Mouse (Mus musculus) forebrain, embryonic 11.5 days (tissue): ENCODE measurements around the gene Il3ra. TPM values are rescaled to one million over a fixed set of nuclear protein-coding genes. Genes with fewer than 3 reads are reported as not detected.

Experiments used
- ATAC-seq: fragments of 200-750 bp; cut with Nextera tagmentation; replicated peaks from 2 replicates; pipeline ENCODE4 v1.8.0; 2017; ENCODE audit warnings: moderate TSS enrichment; ENCODE audit not compliant: low FRiP score
- DNase-seq: peaks from one replicate; pipeline ENCODE4 v3.0.0-alpha.2; 2017; ENCODE audit warnings: low spot score
- H3K27ac ChIP-seq: fragments of 300-500 bp; sonication (generic); 2 replicates; pipeline ENCODE4 v1.5.1; 2014; ENCODE audit warnings: low read depth, low read length
- H3K27me3 ChIP-seq: fragments of 300-500 bp; sonication (generic); 2 replicates; pipeline ENCODE4 v1.6.1; 2014; ENCODE audit warnings: mild to moderate bottlenecking, low read length, mixed read lengths; ENCODE audit not compliant: control insufficient read depth, insufficient read depth
- H3K36me3 ChIP-seq: fragments of 300-500 bp; sonication (generic); 2 replicates; pipeline ENCODE4 v1.6.1; 2014; ENCODE audit warnings: mild to moderate bottlenecking, low read length, moderate library complexity, mixed read lengths; ENCODE audit not compliant: control insufficient read depth, insufficient read depth
- H3K4me1 ChIP-seq: fragments of 300-500 bp; sonication (generic); replicated peaks from 2 replicates; pipeline ENCODE4 v1.6.1; 2014; ENCODE audit warnings: low read length, mixed read lengths; ENCODE audit not compliant: control insufficient read depth, insufficient read depth
- H3K4me2 ChIP-seq: fragments of 300-500 bp; sonication (generic); 2 replicates; pipeline ENCODE4 v1.6.1; 2014; ENCODE audit warnings: low read depth, mild to moderate bottlenecking, low read length, moderate library complexity, mixed read lengths; ENCODE audit not compliant: severe bottlenecking
- H3K4me3 ChIP-seq: fragments of 300-500 bp; sonication (generic); 2 replicates; pipeline ENCODE4 v1.5.1; 2014; ENCODE audit warnings: low read depth, low read length
- H3K9ac ChIP-seq: fragments of 300-500 bp; sonication (generic); 2 replicates; pipeline ENCODE4 v1.6.1; 2014; ENCODE audit warnings: low read length
- H3K9me3 ChIP-seq: fragments of 300-500 bp; sonication (generic); 2 replicates; pipeline ENCODE4 v1.6.1; 2016; ENCODE audit warnings: low read length, mixed read lengths; ENCODE audit not compliant: control insufficient read depth
- WGBS: fragments of 180-500 bp; shearing (Covaris S2); extraction: QIAGEN DNeasy Blood & Tissue Kit; methylation state at CpG from one replicate; pipeline ENCODE4 v1.1.7; 2014; 5-methylcytosine and 5-hydroxymethylcytosine counted together
- polyA plus RNA-seq: library from polyadenylated mRNA; unstranded; fragments of >200 nt; fragmentation: Nextera tagmentation; extraction: Ambion mirVana; gene quantifications from 2 replicates; pipeline ENCODE4 v1.2.1, GENCODE M21; 2014

Il3ra gene
- polyA plus RNA-seq, 1 experiment from 2014 or later, result 1.8 TPM

DNA sequence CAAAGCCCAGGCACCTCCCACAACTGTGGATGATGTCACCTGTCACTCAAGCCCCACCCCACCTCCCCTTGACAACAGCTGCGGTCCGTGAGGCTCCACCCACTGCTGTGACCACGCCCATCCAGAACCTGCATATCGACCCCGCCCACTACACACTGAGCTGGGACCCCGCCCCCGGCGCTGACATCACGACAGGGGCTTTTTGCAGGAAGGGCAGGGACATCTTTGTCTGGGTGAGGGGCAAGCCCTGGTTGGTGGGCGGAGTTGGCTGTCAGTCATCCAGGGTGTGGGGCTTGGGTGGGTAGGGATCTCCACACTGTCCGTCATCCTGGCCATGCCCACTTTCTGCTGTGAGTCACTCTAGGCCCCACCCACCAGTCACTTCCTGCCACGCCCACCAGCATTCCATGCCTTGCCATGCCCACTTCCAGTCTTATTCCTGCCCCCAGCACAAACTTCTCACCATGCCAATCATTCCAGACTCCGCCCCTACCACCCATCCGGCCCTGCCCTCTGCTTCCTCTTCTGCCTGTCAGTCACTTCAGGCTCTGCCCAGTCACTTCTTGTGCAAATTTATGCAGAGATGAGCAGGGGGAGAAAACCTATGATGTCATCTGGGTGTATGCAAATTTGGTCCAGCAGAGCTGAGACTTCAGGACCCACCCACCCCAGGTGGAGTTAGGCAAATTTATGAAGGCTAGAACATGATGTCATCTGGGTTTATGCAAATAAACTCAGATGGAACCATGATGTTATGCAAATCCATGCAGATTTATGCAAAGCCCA, 2.0 kb downstream of the Il3ra start:
- H3K36me3 ChIP-seq, result peaks cover 2% of the 10 kb centered on the region; the same call in 1 of the 2 replicates
- 94% methylated on average over 14 of the region's 14 CpGs for WGBS
- H3K9me3 ChIP-seq, result peaks cover 32% of the 10 kb centered on the region
- no peak overlapping the region for H3K4me2 ChIP-seq
- H3K4me1 ChIP-seq, result no peaks in the 10 kb centered on the region
- peak; percentile 57 for DNase-seq
- no peak overlapping the region for H3K27ac ChIP-seq
- H3K9ac ChIP-seq, result no peak overlapping the region
- ATAC-seq, result peak; percentile 0; the same call in 1 of the 2 replicates
- H3K27me3 ChIP-seq, result no peaks in the 10 kb centered on the region
- H3K4me3 ChIP-seq, result no peak overlapping the region

DNA sequence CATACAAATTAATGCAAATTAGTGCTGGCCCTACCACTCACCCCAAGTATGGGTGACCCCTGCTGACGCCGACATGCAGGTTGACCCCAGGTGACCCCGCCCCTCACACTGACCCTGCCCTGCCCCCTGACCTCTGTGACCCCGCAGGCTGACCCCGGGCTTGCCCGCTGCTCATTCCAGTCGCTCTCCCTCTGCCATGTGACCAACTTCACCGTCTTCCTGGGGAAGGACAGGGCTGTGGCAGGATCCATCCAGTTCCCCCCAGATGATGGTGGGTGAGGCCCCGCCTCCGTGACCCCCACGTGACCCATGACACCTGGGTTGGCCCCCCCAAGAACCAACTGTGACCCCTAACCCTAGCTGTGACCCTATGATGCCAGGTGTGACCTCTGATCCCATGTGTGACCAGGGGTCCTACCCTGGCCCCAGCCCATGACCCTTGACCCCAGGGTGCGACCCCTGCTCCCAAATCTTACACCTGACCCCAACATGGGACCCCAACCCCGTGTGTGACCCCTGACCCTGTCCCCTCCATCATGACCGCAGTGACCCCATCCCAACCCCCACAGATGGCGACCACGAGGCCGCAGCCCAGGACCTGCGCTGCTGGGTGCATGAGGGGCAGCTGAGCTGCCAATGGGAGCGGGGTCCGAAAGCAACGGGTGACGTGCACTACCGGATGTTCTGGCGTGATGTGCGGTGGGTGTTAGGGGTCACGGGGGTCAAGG, 2.8 kb downstream of the Il3ra start:
- Histone ChIP-seq H3K36me3 (peaks cover 2% of the 10 kb centered on the region; the same call in 1 of the 2 replicates), H3K9ac (no peak overlapping the region), H3K27ac (no peak overlapping the region), H3K4me1 (no peaks in the 10 kb centered on the region), H3K4me3 (no peak overlapping the region), H3K27me3 (no peaks in the 10 kb centered on the region), H3K4me2 (no peak overlapping the region), H3K9me3 (peaks cover 33% of the 10 kb centered on the region)
- WGBS, result 95% methylated on average over 26 of the region's 26 CpGs
- DNase-seq (peak; percentile 67), ATAC-seq (no peak)

DNA sequence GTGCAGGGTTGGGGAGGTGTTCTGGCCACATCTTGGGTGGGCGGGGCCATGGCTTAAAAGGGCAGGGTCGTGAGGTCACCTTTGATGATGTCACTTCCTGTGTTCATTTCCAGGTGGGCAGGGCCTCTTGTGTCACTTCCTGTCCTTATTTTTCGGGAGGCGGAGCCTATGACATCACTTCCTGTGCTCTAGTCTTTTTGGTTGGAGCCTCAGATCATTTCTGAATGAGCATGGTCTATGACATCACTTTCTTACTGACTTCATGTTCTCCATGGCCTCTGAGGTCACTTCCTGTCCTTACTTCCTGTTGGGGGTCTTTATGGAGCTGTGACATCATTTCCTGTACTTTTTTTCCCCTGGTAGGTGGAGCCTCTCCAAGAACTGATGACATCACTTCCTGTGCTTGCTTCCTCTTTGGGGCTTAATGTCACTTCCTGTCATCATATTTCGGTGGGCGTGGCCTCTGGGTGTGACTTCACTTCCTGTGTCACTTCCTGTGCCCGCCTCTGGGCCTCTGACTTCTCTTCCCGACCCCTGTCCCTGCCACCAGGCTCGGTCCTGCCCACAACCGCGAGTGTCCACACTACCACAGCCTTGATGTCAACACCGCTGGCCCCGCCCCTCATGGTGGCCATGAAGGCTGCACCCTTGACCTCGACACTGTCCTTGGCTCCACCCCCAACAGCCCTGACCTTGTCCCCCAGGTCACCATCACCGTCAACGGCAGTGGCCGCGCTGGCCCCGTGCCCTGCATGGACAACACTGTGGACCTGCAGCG, 3.6 kb downstream of the Il3ra start:
- peaks cover 36% of the 10 kb centered on the region for H3K9me3 ChIP-seq
- no peak overlapping the region for H3K4me2 ChIP-seq
- H3K36me3 ChIP-seq, result peaks cover 2% of the 10 kb centered on the region; the same call in 1 of the 2 replicates
- WGBS, result 96% methylated on average over 20 of the region's 20 CpGs
- H3K27me3 ChIP-seq, result no peaks in the 10 kb centered on the region
- peak; percentile 62 for DNase-seq
- ATAC-seq, result no peak
- H3K4me1 ChIP-seq, result no peaks in the 10 kb centered on the region
- H3K9ac ChIP-seq, result no peak overlapping the region
- no peak overlapping the region for H3K27ac ChIP-seq
- no peak overlapping the region for H3K4me3 ChIP-seq

DNA sequence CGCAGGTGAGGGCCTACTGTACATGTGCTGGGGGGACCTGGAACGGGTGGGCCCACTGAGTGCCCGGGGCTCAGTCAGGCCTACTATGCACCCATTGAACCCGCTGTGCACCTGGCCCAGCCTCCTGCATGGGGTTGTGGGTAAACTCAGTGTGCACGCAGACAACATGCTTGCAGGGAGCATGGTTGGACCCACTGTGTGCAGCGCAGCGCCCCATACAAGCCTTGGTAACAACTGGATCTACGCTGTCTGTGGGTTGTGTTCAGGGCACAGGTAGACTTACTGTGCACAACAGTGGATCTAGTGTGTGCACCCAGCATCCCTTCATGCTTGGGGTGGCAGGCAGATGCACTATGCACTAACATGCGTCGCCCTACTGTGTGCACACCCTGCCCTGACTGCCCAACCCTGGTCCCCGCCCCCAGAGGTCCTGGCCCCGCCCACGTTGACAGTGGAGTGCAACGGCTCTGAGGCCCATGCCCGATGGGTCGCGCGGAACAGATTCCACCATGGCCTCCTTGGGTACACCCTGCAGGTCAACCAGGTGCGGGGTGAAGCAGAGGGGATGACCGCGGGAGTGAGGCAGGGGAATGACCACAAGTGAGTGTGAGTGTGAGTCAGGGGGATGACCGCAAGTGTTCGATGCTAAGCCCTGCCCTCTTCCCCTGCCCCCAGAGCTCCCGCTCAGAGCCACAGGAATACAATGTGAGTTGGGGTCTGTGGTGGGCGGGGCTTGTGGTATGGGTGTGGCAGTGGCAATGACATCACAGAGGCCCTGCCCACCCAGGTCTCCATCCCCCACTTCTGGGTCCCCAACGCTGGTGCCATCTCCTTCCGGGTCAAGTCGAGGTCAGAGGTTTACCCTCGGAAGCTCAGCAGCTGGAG, 4.4 kb downstream of the Il3ra start:
- ATAC-seq, result no peak
- peaks cover 2% of the 10 kb centered on the region; the same call in 1 of the 2 replicates for H3K36me3 ChIP-seq
- WGBS, result 95% methylated on average over 29 of the region's 29 CpGs
- peak; percentile 56 for DNase-seq
- no peaks in the 10 kb centered on the region for H3K27me3 ChIP-seq
- no peak overlapping the region for H3K4me3 ChIP-seq
- no peak overlapping the region for H3K27ac ChIP-seq
- peaks cover 36% of the 10 kb centered on the region for H3K9me3 ChIP-seq
- H3K9ac ChIP-seq, result no peak overlapping the region
- H3K4me1 ChIP-seq, result no peaks in the 10 kb centered on the region
- H3K4me2 ChIP-seq, result no peak overlapping the region

DNA sequence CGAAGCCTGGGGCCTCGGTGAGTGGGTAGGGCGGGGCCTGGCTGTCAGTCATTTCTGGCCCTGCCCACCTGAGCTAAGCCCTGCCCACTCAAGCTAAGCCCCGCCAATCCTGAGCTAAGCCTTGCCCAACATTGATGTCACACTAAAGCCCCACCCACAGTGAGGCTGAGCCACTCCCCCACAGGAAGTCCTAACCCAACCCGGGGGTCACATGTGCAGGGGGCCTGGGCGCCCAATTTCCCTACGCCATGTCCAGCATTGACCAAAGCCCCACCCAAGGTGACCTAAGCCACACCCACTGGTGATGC, 5.0 kb downstream of the Il3ra start:
- no peaks in the 10 kb centered on the region for H3K27me3 ChIP-seq
- WGBS, result 93% methylated on average over 7 of the region's 7 CpGs
- ATAC-seq (no peak), DNase-seq (peak; percentile 49)
- peaks cover 36% of the 10 kb centered on the region for H3K9me3 ChIP-seq
- H3K4me3 ChIP-seq, result no peak overlapping the region
- no peak overlapping the region for H3K4me2 ChIP-seq
- no peaks in the 10 kb centered on the region for H3K4me1 ChIP-seq
- H3K9ac ChIP-seq, result no peak overlapping the region
- H3K27ac ChIP-seq, result no peak overlapping the region
- peaks cover 2% of the 10 kb centered on the region; the same call in 1 of the 2 replicates for H3K36me3 ChIP-seq

DNA sequence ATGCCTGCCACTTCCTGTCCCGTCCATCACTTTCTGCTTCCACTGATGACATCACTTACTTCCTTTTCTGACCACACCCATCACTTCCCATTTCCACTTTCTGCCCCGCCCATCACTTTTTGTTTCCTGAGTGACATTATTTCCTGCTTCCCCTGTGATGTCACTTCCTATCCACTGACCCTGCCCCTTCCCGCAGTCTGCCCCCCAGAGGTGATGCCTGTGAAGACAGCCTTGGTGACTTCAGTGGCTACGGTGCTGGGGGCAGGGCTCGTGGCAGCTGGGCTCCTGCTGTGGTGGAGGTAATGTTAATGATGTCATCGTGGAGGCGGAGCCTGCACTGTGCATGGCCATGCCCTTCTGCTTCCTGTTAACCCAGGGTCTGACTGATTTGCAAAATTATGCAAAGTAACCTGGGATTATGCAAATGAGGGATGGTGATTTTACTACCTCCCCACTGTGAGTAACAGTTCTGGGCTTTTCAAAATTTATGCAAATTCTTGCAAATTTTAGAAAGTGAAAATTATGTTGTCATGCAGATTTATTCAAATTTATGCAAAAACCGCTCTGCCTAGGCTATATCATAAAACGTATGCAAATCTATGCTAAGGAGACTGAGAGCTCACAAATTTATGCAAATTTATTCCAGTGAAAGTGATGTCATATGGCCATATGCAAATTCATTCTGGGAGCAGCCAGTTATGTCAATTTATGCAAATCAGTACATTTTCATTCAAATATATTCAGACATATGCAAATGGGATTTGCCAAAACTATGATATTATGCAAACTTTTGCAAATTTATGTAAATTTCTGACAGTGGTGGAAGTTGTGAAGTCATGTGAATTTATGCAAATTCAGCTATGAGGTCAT, 5.9 kb downstream of the Il3ra start:
- DNase-seq, result peak; percentile 60
- Histone ChIP-seq H3K27ac (no peak overlapping the region), H3K36me3 (peaks cover 2% of the 10 kb centered on the region; the same call in 1 of the 2 replicates), H3K27me3 (no peaks in the 10 kb centered on the region), H3K9ac (no peak overlapping the region), H3K4me2 (no peak overlapping the region), H3K4me1 (no peaks in the 10 kb centered on the region), H3K9me3 (peaks cover 36% of the 10 kb centered on the region), H3K4me3 (no peak overlapping the region)
- 92% methylated on average over 9 of the region's 9 CpGs for WGBS
- ATAC-seq, result peak; percentile 8; the same call in 1 of the 2 replicates

DNA sequence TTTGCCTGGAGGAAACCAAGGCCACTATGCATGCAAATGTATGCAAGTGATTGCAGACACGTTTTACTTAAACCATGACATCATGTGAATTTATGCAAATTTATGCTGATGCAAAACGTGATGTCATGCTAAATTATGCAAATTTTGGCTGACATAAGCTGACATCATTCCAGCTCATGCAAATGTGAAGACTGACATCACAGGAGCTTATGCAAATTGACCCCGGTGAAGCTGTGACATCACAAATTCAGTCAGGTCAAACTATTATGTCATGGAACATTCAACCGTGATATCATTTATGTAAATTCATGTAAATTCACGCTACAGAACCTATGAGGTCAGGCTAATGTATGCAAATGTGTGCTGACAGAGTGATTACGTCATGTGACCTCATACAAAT, 6.5 kb downstream of the Il3ra start:
- no peak overlapping the region for H3K4me3 ChIP-seq
- H3K9me3 ChIP-seq, result peaks cover 33% of the 10 kb centered on the region
- H3K4me1 ChIP-seq, result no peaks in the 10 kb centered on the region
- H3K4me2 ChIP-seq, result no peak overlapping the region
- H3K27me3 ChIP-seq, result no peaks in the 10 kb centered on the region
- H3K9ac ChIP-seq, result no peak overlapping the region
- no peak overlapping the region for H3K27ac ChIP-seq
- ATAC-seq (no peak), DNase-seq (no peak)
- 80% methylated on average over 6 of the region's 6 CpGs for WGBS
- peaks cover 1% of the 10 kb centered on the region; the same call in 1 of the 2 replicates for H3K36me3 ChIP-seq
